Mouse (Mus musculus) heart, embryonic 14.5 days (tissue): ENCODE data around the gene Rgs9bp. TPM values are rescaled to one million over a fixed set of nuclear protein-coding genes. Genes with fewer than 3 reads are reported as not detected.
"Not testable (repeated sequence)": the region's sequence is repeated elsewhere in the genome, so short reads cannot be mapped to it uniquely, and the experiment has no call there.

Experiments
- ATAC-seq: fragments of 200-750 bp; cut with Nextera tagmentation; 2 replicates; pipeline ENCODE4 v1.8.0; 2017; ENCODE audit warnings: low read depth, moderate TSS enrichment; ENCODE audit not compliant: insufficient number of reproducible peaks, insufficient read depth, low FRiP score
- H3K27ac ChIP-seq, 2 experiments: fragments of 200-500 bp in 1 of 2; fragments of 300-500 bp in 1 of 2; sonication (generic) in 1 of 2; replicated peaks in 1 of 2; 2 replicates each; pipeline ENCODE4 v1.5.1; 2012 to 2014; ENCODE audit warnings: low read depth in 2 of 2, low read length in 2 of 2, control low read depth in 1 of 2, mild to moderate bottlenecking in 1 of 2, mixed read lengths in 1 of 2; ENCODE audit not compliant: control insufficient read depth in 1 of 2, insufficient read depth in 1 of 2
- H3K27me3 ChIP-seq: fragments of 300-500 bp; sonication (generic); 2 replicates; pipeline ENCODE4 v1.6.1; 2014; ENCODE audit warnings: mild to moderate bottlenecking, low read length, control low read depth; ENCODE audit not compliant: control insufficient read depth, insufficient read depth
- H3K36me3 ChIP-seq: fragments of 300-500 bp; sonication (generic); 2 replicates; pipeline ENCODE4 v1.6.1; 2014; ENCODE audit warnings: mild to moderate bottlenecking, control low read depth, low read length, mixed read lengths; ENCODE audit not compliant: control insufficient read depth, insufficient read depth
- H3K4me1 ChIP-seq, 2 experiments: fragments of 200-500 bp in 1 of 2; fragments of 300-500 bp in 1 of 2; sonication (generic) in 1 of 2; 2 replicates each; pipeline ENCODE4 v1.6.1; 2012 to 2014; ENCODE audit warnings: low read length in 2 of 2, control low read depth in 1 of 2, mixed read lengths in 1 of 2; ENCODE audit not compliant: control insufficient read depth in 2 of 2, insufficient read depth in 2 of 2
- H3K4me2 ChIP-seq: fragments of 300-500 bp; sonication (generic); 2 replicates; pipeline ENCODE4 v1.6.1; 2014; ENCODE audit warnings: mild to moderate bottlenecking, low read length
- H3K4me3 ChIP-seq, 2 experiments: fragments of 200-500 bp in 1 of 2; fragments of 300-500 bp in 1 of 2; sonication (generic) in 1 of 2; 2 replicates each; pipeline ENCODE4 v1.5.1; 2012 to 2014; ENCODE audit warnings: low read length in 2 of 2, mild to moderate bottlenecking in 2 of 2, control low read depth in 1 of 2, low read depth in 1 of 2, moderate library complexity in 1 of 2; ENCODE audit not compliant: control insufficient read depth in 1 of 2, insufficient read depth in 1 of 2
- H3K9ac ChIP-seq: fragments of 300-500 bp; sonication (generic); 2 replicates; pipeline ENCODE4 v1.6.1; 2014; ENCODE audit warnings: mild to moderate bottlenecking, low read length
- H3K9me3 ChIP-seq: fragments of 300-500 bp; sonication (generic); 2 replicates; pipeline ENCODE4 v1.6.1; 2016; ENCODE audit warnings: low read length, control low read depth; ENCODE audit not compliant: control insufficient read depth
- WGBS: fragments of 180-500 bp; shearing (Covaris S2); extraction: QIAGEN DNeasy Blood & Tissue Kit; methylation state at CpG from one replicate; pipeline ENCODE4 v1.1.7; 2014; 5-methylcytosine and 5-hydroxymethylcytosine counted together
- polyA plus RNA-seq: library from polyadenylated mRNA; unstranded; fragments of >200 nt; fragmentation: Nextera tagmentation; extraction: Ambion mirVana; gene quantifications from 2 replicates; pipeline ENCODE4 v1.2.1, GENCODE M21; 2014

Gene Rgs9bp
- polyA plus RNA-seq, 1 experiment from 2014 or later = 0.43 TPM

- H3K27me3 ChIP-seq = not testable (repeated sequence)
Measured at GRCm38 (mm10) chr7:35530544-35530943, 54.8 kb downstream of the Rgs9bp start.

GRCm38 (mm10) chr7:35530026-35530425, 55.4 kb downstream of the Rgs9bp start:
- Histone ChIP-seq H3K4me2 (no peak overlapping the region), H3K27ac (no peak overlapping the region), H3K4me1 (no peaks in the 10 kb centered on the region), H3K9ac (no peak overlapping the region), H3K27me3 (no peaks in the 10 kb centered on the region), H3K9me3 (no peaks in the 10 kb centered on the region), H3K4me3 (no peak overlapping the region), H3K36me3 (no peaks in the 10 kb centered on the region)
- no peak for ATAC-seq
- WGBS = 67% methylated on average over 3 of the region's 3 CpGs

More at GRCm38 (mm10) chr7:35530544-35530943, 54.8 kb downstream of the Rgs9bp start:
- H3K4me3 ChIP-seq, H3K27ac ChIP-seq, H3K4me1 ChIP-seq, H3K4me2 ChIP-seq, H3K36me3 ChIP-seq, H3K9me3 ChIP-seq, H3K9ac ChIP-seq, ATAC-seq: not testable (repeated sequence)
- WGBS = 67% methylated on average over 1 of the region's 1 CpGs

Other genes with a start within 250 kb of the Rgs9bp start
- 10.1 and 13.5 TPM in 2 replicates for gene Faap24, start 188.7 kb downstream of the Rgs9bp start, polyA plus RNA-seq
- 34.0 and 35.7 TPM in 2 replicates for gene Cep89, start 188.5 kb downstream of the Rgs9bp start, polyA plus RNA-seq
- 0.20 and 0.54 TPM in 2 replicates for gene Slc7a9, start 136.8 kb downstream of the Rgs9bp start, polyA plus RNA-seq
- 1.1 and 1.5 TPM in 2 replicates for gene Tdrd12, start 47.8 kb downstream of the Rgs9bp start, polyA plus RNA-seq
- 117 and 130 TPM in 2 replicates for gene Nudt19, start 29.3 kb downstream of the Rgs9bp start, polyA plus RNA-seq
- 18.1 and 19.5 TPM in 2 replicates for gene Ankrd27, start 662 bp upstream of the Rgs9bp start, polyA plus RNA-seq
- gene Pdcd5, start 61.9 kb upstream of the Rgs9bp start, polyA plus RNA-seq = 295 and 316 TPM in 2 replicates
- gene Dpy19l3, start 168.9 kb upstream of the Rgs9bp start, polyA plus RNA-seq = 15.6 and 18.7 TPM in 2 replicates
- gene Zfp507, start 217.4 kb upstream of the Rgs9bp start, polyA plus RNA-seq = 9.7 and 14.4 TPM in 2 replicates